Mouse (Mus musculus) ovary, postnatal 10 days (tissue): Measurements from ENCODE around the gene Emb.

Experiments used
- DNase-seq: peaks from one replicate; pipeline ENCODE4 v3.0.0; 2022; ENCODE audit warnings: low spot score

Emb gene

DNA sequence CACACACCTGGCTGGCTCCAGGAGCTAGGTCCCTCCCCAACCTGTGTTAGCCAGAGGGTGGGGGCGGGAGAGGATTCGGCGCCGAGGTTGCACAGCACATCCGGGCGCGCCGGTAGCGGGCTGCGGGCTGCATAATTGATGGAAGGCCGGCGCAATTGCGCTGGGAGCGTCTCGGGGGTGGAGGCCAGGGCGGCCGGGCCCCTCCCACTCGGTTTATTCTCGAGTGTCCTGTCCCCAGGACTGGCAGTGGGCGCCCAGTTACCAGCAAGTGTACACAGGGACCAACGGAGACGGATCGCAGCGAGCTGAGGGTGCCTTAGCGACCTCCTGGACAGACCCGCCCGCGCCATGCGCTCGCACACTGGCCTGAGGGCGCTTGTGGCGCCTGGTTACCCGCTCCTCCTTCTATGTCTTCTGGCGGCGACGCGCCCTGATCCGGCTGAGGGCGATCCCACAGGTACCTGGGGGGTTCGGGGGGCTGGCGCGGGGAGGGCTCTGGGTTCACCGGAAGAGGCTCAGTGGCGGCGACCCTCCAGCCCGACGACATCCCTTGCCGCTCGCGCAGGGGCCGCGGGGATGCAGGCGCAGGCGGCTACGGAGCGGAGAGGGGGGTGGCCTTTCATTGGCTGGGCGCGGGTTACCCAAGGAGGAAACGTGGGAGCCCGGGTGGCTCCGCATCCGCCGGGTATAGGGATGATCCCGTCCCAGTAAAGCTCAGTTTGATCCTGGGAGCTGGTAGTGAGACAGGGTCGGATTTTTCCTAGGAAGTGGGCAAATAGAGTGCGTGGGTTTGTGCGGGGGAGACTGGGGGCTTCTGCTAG lies 12.4 kb downstream of the Emb start, which contains the start of gene Gm17509:
Gm17509 (minus strand) TSS at position 575 of the 821 bp plus-strand sequence.
- DNase-seq = no peak

DNA sequence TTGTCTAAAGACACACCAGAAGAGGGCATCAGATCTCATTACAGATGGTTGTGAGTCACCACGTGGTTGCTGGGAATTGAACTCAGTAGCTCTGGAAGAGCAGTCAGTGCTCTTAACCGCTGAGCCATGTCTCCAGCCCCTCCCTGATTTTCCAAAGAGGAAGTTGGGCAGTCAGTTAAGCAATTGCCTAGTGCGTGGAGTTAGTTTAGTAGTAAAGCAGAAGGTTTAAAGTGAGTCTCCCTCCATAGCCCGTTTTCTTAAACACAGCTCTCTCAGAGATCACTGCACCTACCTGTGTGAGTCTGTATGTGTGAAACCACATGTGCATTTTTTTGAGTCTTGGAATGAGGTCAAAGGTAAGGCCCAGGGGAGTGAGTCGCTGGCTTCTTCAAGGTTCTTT lies 14.8 kb downstream of the Emb start:
- no peak for DNase-seq

DNA sequence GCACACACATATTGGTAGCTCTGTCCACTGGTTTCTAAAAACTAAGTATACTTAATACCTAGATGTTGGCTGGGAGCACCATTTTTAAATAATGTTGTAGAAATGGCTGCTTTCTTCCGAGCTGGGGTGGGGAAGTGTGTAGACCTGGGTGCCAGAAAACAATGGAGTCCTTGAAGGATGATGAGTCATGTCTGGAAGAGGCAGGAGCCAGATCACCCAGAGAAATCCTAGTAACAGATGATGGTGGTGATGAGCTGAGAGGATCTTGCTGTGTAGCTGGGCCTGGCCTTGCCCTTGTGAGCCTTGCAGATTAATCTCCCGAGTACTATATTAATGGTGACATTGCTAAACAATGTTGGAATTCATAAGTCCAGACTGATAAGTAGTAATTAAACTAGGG lies 16.6 kb downstream of the Emb start:
- no peak for DNase-seq

DNA sequence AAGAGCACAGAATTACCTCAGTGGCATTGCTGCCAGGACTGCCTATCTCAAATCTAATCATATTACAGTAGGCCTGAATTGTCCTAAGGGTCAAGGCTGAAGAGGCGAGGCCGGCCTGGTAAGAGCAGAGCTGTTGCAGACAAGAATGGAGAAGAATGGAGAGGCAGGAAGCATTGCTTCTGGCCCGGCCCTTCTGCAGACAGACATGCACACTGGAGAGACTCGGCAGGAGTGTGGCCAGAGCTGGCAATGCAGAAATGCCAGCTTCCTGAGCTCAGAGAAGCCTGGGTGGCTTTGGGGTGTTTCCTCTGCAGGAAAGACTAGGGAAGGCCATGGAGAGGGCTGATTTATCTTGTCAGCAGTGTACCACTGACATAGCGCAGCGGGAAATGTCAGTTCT lies 17.2 kb downstream of the Emb start:
- no peak for DNase-seq

DNA sequence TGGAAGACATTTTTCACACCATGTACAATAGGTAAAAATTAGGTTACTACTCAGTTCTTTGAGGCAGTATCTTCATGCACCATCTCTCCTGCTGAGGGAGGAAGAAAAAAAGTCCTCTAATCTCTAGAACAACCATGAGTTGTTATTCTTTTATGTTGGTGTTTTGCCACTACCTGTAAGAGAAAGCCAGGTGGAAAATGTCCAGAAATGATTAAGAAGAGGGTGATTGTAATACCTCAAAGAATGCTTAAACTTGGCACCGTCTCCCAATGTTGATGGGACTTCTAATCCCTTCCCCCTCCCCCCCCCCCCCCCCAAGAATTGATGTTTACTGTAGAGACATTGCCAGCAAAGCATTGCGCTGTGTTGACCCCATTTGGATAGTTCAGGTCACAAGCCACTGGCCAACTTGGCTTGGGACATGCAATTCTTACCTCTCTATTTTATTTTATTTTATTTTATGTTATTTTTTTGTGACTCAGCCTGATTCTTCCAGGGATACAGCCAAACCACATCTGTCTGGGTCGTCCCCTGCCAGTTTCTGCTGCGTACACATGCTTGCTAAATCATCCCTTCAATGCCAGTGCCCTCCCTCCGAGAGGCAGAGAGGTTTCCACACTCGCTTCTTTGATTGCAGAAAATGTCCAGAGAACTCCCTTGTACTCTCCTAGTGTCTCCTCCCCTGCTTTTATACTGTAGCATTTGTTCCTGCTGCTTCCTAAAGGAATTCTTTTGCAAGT lies 22.2 kb downstream of the Emb start:
- DNase-seq = no peak

DNA sequence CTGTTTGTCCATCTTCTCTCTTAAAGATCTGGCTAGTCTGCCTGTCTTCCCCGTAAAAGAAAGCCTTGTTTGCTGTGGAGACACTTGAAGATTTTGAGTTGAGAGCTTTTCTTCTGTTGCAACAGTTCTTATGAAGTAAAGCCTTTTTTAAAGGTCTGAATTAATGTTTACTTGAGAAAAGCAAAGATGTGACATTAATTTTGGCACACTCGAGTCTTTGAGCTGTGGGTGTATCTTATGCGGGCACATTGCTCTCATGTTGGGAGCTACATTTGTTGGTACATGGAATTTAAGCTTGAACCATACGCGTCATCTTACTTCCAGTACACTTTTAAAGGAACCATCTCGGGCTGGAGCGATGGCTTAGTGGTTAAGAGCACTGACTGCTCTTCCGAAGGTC lies 25.5 kb downstream of the Emb start:
- no peak for DNase-seq

DNA sequence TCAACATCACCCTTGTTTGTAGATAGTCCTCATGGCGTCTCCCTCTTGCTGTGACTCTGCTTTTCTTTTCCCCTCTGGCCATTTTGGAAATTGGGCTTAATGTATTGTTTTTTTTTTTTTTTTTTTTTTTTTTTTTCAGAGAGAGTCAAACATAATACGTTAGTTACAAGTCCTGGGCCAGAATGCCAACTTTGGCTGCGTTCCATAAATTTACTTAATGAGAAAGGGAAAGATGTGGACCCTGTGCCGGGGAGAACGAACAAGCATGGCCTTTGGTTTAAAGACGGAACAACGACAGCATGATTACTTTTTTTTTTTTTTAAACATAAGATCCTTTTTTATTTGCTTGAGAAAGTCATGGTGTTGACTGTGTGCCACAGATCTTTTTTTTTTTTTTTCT lies 26.1 kb downstream of the Emb start:
- no peak for DNase-seq

DNA sequence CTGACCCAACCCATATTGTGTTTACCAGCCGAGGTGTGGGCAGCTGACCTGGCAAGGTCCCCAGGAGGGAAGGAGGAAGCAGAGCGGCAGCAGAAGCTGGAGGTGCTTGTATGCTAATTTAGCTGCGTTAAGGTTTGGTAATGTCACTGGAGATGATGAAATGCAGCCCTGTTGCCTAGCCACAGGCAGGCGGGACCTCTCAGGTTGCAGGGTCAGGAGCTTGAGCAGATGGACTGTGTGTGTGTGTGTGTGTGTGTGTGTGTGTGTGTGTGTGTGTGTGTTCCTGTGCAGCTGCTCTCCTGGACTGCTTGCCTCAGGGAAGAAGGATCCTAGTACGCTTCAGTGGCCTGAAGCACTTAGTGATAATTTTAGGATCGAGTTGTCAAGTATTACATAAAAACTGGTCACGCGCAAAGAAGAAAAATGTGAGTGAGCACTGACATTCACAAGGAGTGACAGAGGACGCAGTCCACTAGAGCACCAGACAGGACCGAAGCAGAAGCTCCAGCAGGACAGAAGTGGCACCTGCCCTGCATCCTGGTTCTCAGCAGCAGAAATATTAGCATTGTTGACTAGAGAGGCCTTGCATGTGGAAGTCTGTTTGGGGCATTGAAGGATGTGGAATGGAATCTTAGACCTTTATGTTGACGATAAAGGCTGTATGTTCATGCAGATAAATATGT lies 27.3 kb downstream of the Emb start:
- no peak for DNase-seq

DNA sequence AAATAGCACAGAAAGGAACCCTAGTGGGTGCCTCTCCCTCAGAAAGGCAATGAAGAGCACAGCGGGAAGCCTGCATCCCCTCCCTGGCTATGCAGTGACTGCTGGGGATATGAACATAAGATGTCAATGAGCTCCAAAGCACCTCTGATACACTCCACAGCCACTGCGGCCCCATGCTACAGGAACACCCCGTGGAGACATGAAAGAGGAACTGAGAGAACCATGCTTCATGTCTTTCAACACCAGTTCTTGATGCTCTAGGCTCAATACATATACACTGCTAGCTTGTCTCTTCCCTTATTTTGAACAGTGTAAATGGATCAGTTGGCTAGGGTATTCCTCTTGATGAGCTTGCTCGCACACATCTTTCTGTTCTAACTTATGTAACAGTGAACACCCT lies 28.8 kb downstream of the Emb start:
- no peak for DNase-seq

DNA sequence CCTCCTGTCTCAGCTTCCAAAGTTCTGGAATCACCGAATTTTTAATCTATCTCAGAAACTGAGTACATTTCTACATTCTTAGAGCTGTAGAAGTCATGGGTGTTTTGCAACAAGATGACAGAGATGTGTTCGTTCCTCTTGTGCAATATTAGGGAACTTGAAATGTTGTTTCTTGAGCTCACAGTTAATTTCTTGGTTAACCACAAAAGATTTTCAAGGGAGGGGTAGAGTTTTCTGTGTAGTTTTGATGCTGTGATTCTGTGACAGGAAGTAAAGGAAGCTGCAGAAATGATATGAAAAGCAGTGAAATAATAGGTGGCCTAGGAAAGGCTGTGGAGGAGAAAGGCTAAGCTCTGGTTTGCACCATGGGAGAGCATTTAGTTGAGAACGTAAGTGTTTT lies 33.7 kb downstream of the Emb start:
- DNase-seq = no peak

DNA sequence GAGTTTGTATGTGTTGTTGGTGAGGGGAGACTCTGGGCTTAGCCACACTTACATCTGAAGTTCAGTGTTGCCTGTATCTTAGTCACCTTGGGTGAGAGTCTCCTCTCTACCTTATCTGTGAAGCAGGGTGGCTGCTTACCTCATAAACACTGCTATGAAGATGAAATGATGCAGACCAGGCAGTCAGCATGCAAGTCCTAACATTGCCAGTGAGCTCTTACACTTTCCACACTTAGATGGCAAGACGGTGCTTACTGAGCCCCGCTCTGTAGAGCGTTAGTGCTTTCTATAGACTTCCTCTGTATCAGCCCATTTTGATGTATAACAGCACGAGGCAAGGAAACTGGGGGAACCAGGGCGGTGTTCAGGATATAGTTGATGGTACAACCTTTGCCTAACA lies 34.3 kb downstream of the Emb start:
- no peak for DNase-seq

DNA sequence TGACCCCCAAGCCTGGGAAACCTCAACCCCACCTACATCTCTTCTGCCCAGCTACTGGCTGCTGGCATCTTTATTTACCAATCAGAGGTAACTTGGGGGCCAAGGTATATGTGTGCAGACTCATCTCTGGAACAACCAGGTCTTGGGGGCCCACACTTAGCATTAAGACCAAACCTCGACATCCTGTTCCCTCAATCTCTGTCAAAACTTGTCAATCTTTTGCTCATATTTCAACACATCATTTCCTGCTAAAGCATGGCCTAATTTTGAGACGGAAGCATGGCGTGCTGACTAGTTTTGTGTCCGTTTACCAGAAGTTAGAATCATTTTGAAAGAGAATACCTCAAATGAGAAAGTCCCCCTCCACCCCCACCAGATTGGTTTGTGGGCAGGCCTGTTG lies 52.4 kb downstream of the Emb start:
- no peak for DNase-seq

DNA sequence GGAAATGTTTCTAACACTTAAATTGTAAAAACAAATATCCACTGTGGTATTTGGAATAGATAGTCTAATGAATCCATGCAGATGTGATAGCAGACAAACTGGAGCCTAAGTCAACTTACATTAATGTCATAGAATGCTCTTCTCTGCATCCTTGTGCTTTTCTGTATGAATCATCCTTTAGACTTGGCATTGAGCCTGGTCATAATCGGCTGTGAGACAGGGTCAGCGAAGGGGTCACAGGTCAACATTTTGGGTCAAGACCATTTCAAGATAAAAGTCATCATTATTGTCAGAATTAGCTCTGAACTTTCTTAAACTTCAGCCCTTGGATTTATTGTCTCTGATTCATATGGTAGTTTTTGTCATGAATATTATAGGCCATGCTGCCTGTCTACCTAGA lies 57.8 kb downstream of the Emb start:
- no peak for DNase-seq

DNA sequence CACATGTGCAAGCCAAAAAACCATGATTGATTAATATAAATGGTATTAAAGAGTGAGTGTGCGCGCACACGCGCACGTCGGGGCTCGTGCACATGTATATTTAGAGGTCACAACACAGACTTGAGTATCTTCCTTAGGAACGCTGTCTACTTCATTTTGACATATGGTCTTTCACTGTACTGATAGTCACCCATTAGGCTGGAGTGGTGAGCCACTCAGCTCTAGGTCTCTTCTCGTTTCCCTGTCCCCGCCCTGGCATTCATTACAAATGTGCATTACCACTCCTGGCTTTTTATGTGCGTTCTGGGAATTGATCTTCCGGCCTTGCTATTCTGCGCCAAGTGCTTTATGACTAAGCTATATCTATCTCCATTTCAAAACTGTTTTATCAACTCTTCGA lies 59.6 kb downstream of the Emb start:
- no peak for DNase-seq

DNA sequence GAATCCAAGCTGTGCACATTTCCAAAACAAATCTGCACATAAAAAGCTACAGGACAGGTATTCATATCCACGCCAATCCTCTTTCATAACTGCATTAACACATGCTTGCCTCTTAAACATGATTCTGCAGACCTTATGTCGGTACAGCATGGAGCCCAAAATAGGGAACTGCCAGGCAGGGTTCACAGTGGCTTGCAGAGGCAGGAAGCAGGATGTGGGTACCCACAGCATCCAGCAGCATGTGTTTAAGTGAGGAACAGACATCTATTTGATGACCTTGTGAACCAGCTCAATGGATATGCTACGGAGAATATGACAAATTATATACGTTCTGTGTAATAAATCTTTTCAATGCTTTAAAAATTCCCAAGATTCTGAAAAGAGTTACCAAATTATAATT lies 75.7 kb downstream of the Emb start:
- DNase-seq = no peak

DNA sequence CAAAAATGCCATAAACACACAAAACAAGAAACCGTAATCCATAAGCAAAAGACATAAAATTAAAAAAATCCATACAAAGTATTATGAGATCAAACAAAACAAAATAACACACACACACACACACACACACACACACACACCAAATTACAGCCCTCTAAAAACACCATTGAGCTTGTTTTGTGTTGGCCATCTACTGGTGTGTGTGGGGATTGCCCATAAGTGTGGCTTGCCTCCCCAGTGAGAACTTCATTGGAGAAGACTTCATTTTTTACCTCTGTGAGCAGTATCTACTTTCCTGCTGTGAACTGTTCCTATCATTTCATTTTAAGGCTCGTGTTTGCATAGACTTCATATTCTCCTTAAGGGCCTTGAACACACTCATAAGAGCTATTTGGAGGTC lies 78.6 kb downstream of the Emb start:
- no peak for DNase-seq

DNA sequence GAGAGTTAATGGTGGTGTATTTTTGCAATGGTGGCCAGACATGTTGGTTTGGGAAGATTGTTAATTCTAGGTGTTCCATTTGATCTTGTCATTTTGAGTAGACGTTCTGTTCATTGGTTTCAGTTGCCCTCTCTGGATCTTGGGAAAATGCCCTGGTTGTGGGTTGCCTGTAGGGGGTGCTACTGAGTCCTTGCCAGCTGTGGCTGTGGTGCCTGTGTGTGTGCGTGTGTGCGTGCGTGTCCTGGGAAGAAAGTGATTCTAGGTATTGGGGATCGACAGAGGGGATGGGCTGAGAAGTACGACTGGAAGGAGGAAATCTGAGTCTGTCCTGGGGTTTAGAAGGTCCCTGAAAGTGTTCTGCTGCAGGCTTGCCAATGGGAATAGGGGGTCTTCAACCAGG lies 79.1 kb downstream of the Emb start:
- no peak for DNase-seq

DNA sequence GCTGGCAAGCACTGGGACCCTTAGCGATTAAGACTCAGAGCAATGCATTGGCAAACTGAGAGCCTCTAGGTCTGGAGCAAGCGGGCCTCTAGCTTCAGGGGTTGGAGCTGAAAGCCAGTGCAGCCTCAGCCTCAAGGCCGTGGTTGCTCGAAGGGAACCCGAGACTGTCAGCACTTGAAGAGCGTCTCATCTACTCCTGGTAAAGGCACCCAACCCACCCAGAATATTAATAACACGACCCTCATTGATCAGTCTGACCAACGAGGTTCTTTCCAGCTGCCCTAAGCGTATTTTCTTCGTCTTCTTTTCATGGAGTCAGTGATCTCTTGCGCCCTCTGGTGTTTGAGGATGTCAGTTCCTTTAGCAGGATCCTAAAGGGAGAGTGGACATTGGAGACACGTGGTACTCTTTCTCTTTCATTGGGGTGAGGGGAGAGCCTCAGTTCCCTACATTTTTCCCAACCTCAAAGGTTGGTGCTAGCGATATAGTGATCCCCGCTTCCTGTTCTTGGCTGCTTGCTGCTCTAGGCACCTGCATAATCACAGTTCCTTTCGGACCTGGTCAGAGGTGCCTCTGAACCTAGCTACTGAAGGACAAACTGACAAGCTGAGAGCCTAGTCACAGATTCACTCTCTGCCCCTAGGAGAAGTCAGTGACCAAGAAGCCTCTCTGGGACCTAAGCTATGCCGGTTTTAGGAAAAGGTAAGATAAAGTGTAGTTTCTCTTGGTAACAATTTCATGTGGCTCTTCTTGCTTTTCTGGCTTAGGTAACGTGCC lies 81.3 kb downstream of the Emb start:
- DNase-seq = peak; percentile 47

DNA sequence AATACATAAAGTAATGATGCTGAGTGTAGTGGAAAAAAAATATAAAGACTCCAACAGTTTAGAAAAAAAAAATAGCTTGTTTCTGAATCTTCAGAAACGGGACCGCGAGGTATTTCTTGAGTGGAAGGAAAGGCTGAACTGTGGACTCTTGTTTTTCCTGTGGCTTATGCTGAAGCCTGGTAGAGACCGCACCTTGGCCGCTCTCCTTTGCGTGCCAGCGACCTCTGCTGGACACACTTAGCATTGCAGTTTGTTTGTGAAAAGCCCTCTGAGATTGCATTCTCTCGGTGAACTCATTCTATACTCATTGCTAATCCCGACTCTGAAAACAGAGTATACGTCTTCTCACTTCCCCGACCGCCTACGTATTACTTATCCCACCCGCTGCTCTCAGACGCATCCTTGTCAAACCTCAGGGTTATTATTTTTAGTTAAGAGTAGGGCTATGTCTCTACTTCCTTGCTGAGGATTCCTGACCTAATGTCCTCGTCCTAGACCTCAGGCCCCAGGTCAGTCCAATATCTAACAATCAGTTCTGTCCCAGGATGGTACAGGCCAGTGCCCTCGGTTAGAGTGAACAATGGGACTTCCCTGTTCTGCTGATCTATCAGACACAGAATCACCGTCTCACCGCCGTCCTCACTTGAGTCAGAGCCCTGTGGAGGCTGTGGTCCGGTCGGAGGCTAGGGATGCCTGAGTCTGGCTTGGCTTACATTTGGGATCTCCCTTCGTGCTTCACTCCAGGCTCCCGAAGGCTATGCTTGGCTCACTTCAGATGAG lies 103.3 kb downstream of the Emb start:
- DNase-seq = peak; percentile 48
